Mouse (Mus musculus) heart, adult 10 weeks (tissue): ENCODE results near the gene Afap1l2. TPM values are rescaled to one million over a fixed set of nuclear protein-coding genes. Genes with fewer than 3 reads are reported as not detected.

Experiments
- polyA plus RNA-seq: library from polyadenylated mRNA; stranded (reverse); fragments of 350-450 nt; fragmentation: Illumina TruSeq; extraction: RNeasy Lipid Tissue Mini Kit (QIAGEN cat#74804); gene quantifications from one replicate; pipeline ENCODE4 v1.2.3, GENCODE M21; 2014; ENCODE audit warnings: low read depth, low replicate concordance

Gene Afap1l2
- polyA plus RNA-seq: 2.8 TPM

DNA sequence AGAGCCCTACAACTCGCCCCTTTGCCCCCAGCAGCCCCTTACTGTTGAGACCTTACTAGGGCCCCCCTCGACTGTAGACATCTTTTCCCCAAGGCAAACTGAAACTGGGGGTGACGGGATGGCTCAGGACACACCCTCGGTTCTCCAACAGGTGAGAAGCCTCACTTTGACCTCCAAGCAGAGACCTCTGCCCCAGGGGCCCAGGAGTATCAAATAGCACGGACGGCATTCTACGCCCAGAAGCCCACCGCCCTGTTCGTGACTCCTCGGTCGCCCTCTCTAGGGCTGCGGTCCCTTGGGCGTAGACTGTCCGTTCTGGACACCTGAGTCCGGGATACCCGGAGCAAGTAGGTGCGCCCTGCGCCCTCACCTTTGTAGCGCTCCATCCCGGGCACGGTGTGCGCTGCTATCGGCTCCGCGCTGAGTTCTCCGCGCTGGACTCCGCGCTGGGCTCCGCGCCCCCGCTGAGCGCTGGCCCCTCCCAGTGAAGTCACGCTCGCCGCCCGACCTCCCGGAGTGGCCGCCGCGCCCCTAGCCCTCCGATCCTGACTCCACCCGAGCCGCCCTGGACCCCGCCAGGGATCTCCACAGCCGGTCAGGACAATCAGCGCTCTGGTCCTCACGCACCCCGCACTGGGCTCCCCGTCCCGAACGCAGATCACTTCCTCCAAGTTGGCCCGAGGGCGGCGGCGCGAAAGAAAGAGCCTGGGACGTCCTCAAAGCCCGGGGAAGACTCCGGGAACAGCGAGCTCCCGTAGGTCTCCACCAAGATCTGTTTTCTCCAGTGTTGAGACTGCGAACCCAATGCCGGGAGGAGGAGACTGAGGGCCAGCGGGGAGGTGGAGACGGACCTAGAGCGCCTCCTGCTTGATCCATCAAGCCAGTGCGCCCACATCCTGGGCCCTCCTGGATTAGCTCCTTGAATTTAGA is at the start of gene Afap1l2:
TSS of gene Afap1l2 (minus strand) at position 448 of the 930 bp plus-strand sequence.

DNA sequence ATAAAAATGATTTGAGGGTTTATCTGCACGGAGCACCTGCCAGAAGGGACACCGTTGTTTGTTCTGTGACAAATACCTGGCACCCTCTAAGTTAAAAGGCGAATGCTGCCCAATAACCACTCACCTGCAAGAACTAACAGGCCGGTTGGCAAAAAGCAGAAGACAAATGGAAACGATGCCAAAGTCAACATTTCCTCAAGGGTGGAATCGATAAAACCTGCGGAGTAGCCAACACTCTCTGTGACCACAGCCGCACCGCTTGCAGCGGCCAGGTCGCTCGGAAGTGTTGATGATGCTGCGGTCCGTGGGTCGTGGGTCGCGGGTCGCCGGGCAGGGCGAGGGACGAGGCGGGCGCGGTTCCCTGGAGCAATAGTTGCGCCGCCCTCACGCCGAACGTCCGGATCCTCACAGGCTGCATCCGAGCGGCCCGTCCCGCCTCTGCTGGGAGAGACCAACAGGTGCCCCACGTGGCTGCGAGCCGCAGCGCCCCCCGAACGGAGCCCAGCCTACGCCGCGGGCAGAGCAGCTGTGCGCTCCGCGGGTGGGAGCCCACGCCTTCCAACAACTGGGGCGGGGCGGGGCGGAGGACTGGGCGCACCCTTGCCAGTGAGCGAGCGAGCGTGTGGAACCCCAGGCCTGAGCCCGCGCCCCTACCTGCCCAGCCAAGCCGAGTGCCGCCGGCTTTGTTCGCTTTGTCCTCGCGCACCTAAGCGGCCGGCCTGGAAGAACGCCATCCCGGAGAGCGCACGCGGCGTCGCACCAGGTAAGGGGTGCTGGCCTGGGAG is 134.0 kb downstream of the Afap1l2 start, which contains the start of gene Vwa2:
TSS of gene Vwa2 (plus strand) at position 434 of the 785 bp plus-strand sequence.

Other genes starting within 250 kb of the Afap1l2 start
- gene Ccdc186, start 186.0 kb downstream of the Afap1l2 start, polyA plus RNA-seq: 18.3 TPM
- gene Tdrd1, start 182.0 kb downstream of the Afap1l2 start, polyA plus RNA-seq: not detected
- not detected for gene Vwa2, start 134.0 kb downstream of the Afap1l2 start, polyA plus RNA-seq